Mouse (Mus musculus) right cerebral cortex, postnatal 4 days (tissue): ENCODE measurements at regions not wholly inside any gene's neighbourhood (a gene's known extent, or its start where the extent isn't known, plus 50 kb on each side); places are given as distances from the start of the nearest gene placed in this dataset.

ENCODE experiments used
- DNase-seq: peaks from one replicate; pipeline ENCODE4 v3.0.0-alpha.2; 2022

GRCm38 (mm10) chr4:66478601-66479217 lies 74.3 kb upstream of the Astn2 start:
- DNase-seq: no peak
